Mouse (Mus musculus): ENCODE measurements around the gene Shmt1. TPM values are rescaled to one million over a fixed set of nuclear protein-coding genes. Genes with fewer than 3 reads are reported as not detected.

The Shmt1 gene
- total and polyA plus RNA-seq, 3 experiments = 11.1 to 107 (median 22.2) TPM

DNA sequence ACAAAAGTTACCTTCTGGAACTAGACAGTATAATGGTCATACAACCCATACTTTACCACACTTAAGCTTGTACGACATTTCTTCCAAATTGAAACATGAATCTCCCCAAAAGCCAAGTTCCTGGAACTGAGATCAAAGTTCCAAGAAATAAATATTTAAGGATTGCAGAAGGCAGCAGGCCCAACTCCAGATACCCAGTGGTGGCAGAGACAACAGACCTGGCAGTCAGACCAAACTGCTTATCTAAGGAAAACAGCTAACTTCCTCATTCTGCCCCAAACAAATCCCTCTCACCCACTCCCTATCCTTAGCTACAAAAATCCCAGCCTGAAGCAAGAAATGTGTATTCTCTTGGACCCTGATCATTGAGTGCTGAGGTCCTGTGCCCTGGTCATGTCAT is 36.7 kb downstream of the Shmt1 start:
- TF ChIP-seq TAL1 (conservative IDR thresholded peaks at IDR 0.05; ENCODE audit: low read depth, low read length) = peak; percentile 93
- no peak for TF ChIP-seq GATA1 (IDR thresholded peaks at IDR 0.05; ENCODE audit: borderline replicate concordance, low read length)
- Histone ChIP-seq H3K27me3 (ENCODE audit: insufficient read depth, low read length) (no peaks in the 10 kb centered on the region), H3K4me1 (ENCODE audit: insufficient read depth, low read depth, low read length) (peaks cover 57% of the 10 kb centered on the region), H3K36me3 (replicated peaks) (peaks cover 26% of the 10 kb centered on the region), H3K4me3 (ENCODE audit: low read depth, low read length) (no peak overlapping the region; the same call in 1 of the 2 replicates), H3K9me3 (replicated peaks) (no peaks in the 10 kb centered on the region)
- DNase-seq (ENCODE audit: low spot score) = peak; percentile 63
- ATAC-seq (ENCODE audit: extremely low read depth, insufficient number of reproducible peaks, low FRiP score, poor library complexity, severe bottlenecking) = peak; percentile 51

DNA sequence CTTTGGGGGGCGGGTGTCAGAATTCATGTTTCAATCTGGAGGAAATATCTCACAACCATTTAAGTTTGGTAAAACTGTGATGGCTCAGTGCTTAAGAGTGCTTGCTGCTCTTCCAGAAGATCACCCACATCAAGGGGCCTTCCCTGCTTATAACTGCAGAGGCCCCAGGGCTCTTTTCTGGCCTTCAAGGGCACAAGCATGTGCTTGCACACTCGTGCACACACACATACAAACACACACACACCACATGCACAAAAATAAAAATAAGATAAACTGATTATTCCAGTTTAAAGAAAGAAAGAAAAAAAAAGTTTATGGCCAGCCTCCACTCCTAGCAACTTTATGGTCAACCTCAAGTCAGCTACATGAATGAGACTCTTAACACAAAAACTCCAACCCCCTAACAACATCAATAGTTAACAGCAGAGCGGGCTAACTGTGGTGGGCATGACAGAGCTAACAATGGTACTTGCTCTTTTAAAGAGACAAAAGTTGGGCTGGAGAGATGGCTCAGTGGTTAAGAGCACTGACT is 37.3 kb downstream of the Shmt1 start:
- no peak for ATAC-seq (ENCODE audit: extremely low read depth, insufficient number of reproducible peaks, low FRiP score, poor library complexity, severe bottlenecking)
- no peak overlapping the region; the same call in 1 of the 2 replicates for H3K4me3 ChIP-seq (ENCODE audit: low read depth, low read length)
- TF ChIP-seq GATA1 (IDR thresholded peaks at IDR 0.05; ENCODE audit: borderline replicate concordance, low read length) (no peak), CTCF (IDR thresholded peaks at IDR 0.05; ENCODE audit: low read depth, low read length) (no peak), GATA2 (IDR thresholded peaks at IDR 0.05; ENCODE audit: borderline replicate concordance, low read depth, low read length) (no peak)
- H3K36me3 ChIP-seq (replicated peaks) = peaks cover 20% of the 10 kb centered on the region
- peaks cover 55% of the 10 kb centered on the region for H3K4me1 ChIP-seq (ENCODE audit: insufficient read depth, low read depth, low read length)
- H3K9me3 ChIP-seq (replicated peaks) = no peaks in the 10 kb centered on the region
- DNase-seq (ENCODE audit: low spot score) = no peak
- H3K27me3 ChIP-seq (ENCODE audit: insufficient read depth, low read length) = no peaks in the 10 kb centered on the region

DNA sequence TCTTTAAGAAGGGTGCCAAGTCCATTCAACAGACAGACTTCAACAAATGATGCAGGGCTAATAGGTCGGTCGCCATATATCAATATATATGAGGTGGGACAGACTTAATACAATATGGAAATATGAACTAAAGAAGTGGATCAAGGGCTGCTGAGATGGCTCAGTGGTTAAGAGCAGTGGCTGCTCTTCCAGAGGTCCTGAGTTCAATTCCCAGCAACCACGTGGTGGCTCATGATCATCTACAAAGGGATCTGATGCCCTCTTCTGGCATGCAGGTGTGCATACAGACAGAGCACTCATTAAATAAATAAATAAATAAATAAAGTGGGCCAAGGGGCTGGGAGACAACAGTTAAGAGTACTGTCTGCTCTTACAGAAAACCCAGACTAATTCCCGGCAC is 39.4 kb downstream of the Shmt1 start:
- DNase-seq (ENCODE audit: low spot score) (no peak), ATAC-seq (ENCODE audit: extremely low read depth, insufficient number of reproducible peaks, low FRiP score, poor library complexity, severe bottlenecking) (no peak)
- H3K36me3 ChIP-seq (replicated peaks) = peaks cover 12% of the 10 kb centered on the region
- H3K27me3 ChIP-seq (ENCODE audit: insufficient read depth, low read length) = no peaks in the 10 kb centered on the region
- H3K9me3 ChIP-seq (replicated peaks) = no peaks in the 10 kb centered on the region
- H3K4me1 ChIP-seq (ENCODE audit: insufficient read depth, low read depth, low read length) = peaks cover 55% of the 10 kb centered on the region
- TF ChIP-seq CTCF (IDR thresholded peaks at IDR 0.05; ENCODE audit: low read depth, low read length) (no peak), TAL1 (conservative IDR thresholded peaks at IDR 0.05; ENCODE audit: low read depth, low read length) (no peak), POLR2AphosphoS5 (IDR thresholded peaks at IDR 0.05; ENCODE audit: insufficient replicate concordance, low read depth, low read length) (no peak), GATA1 (IDR thresholded peaks at IDR 0.05; ENCODE audit: borderline replicate concordance, low read length) (no peak), GATA2 (IDR thresholded peaks at IDR 0.05; ENCODE audit: borderline replicate concordance, low read depth, low read length) (no peak)
- no peak overlapping the region for H3K4me3 ChIP-seq (ENCODE audit: low read depth, low read length)

DNA sequence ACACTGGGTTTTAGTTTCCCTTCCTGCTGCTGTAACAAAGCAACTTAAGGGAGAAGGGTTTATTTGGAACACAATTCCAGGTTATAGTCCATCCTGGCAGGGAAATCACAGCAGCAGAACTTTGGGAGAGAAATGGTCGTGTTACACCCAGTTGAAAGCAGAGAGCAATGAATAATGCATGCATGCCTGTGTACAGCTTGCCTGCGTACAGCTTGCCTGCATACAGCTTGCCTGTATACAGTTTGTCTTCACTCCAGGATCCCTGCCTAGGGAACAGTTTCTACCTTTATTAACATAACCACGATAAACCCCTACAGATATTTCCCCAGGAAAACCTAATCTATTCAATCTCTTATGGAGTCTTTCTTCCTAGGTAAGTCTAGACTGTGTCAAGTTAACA is 40.7 kb downstream of the Shmt1 start:
- H3K4me1 ChIP-seq (ENCODE audit: insufficient read depth, low read depth, low read length) = peaks cover 53% of the 10 kb centered on the region
- peaks cover 21% of the 10 kb centered on the region for H3K36me3 ChIP-seq (replicated peaks)
- H3K9me3 ChIP-seq (replicated peaks) = no peaks in the 10 kb centered on the region
- TF ChIP-seq TAL1 (conservative IDR thresholded peaks at IDR 0.05; ENCODE audit: low read depth, low read length) = no peak
- peak; percentile 70; the same call in 1 of the 2 replicates for TF ChIP-seq POLR2AphosphoS5 (IDR thresholded peaks at IDR 0.05; ENCODE audit: insufficient replicate concordance, low read depth, low read length)
- TF ChIP-seq CTCF (IDR thresholded peaks at IDR 0.05; ENCODE audit: low read depth, low read length) = no peak
- no peak for TF ChIP-seq GATA1 (IDR thresholded peaks at IDR 0.05; ENCODE audit: borderline replicate concordance, low read length)
- no peak for TF ChIP-seq GATA2 (IDR thresholded peaks at IDR 0.05; ENCODE audit: borderline replicate concordance, low read depth, low read length)
- ATAC-seq (ENCODE audit: extremely low read depth, insufficient number of reproducible peaks, low FRiP score, poor library complexity, severe bottlenecking) (no peak), DNase-seq (ENCODE audit: low spot score) (no peak)
- no peaks in the 10 kb centered on the region for H3K27me3 ChIP-seq (ENCODE audit: insufficient read depth, low read length)
- H3K4me3 ChIP-seq (ENCODE audit: low read depth, low read length) = 0 out of 2 replicates have a peak overlapping the region, but pooled peaks have one; percentile 30

DNA sequence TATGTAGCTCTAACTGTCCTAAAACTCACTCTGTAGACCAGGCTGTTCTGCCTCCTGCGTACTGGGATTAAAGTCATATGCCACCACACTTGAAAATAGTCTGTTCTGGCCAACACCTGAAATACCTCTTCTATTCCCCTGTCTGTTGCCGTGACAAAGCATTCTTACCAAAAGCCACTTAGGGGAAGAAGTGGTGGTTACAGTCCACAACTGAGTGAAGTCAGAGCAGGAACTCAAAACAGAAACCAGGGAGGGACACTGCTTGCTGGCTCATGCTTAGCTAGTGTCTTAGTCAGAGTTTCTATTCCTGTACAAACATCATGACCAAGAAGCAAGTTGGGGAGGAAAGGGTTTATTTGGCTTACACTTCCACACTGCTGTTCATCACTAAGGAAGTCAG is 42.2 kb downstream of the Shmt1 start:
- Histone ChIP-seq H3K4me3 (ENCODE audit: low read depth, low read length) (no peak overlapping the region), H3K27me3 (ENCODE audit: insufficient read depth, low read length) (no peaks in the 10 kb centered on the region), H3K36me3 (replicated peaks) (peaks cover 33% of the 10 kb centered on the region), H3K9me3 (replicated peaks) (peaks cover 3% of the 10 kb centered on the region; the same call in 1 of the 2 replicates), H3K4me1 (ENCODE audit: insufficient read depth, low read depth, low read length) (peaks cover 41% of the 10 kb centered on the region)
- DNase-seq (ENCODE audit: low spot score) = no peak
- no peak for ATAC-seq (ENCODE audit: extremely low read depth, insufficient number of reproducible peaks, low FRiP score, poor library complexity, severe bottlenecking)
- no peak for TF ChIP-seq TAL1 (conservative IDR thresholded peaks at IDR 0.05; ENCODE audit: low read depth, low read length)

DNA sequence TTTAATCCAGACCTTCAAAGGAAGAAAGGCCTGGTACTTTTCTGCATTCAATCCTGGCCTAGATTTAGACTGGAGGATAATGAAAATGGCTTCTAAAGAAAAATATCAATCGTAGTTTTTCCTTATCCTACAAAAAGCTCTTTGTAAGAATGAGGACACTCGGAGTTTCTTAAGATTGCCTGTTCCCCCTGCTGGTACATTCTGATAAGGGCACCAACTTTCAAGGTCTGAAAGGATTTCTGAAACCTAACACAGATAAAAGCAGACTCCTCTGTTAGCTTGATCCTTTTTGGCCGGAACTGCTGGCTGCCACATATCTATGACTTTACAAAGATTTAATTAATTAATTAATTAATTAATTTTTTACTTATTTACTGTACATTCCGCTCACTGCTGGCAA is 44.5 kb downstream of the Shmt1 start:
- Histone ChIP-seq H3K36me3 (replicated peaks) (peaks cover 51% of the 10 kb centered on the region), H3K27me3 (ENCODE audit: insufficient read depth, low read length) (no peaks in the 10 kb centered on the region), H3K4me3 (ENCODE audit: low read depth, low read length) (no peak overlapping the region), H3K9me3 (replicated peaks) (peaks cover 3% of the 10 kb centered on the region; the same call in 1 of the 2 replicates), H3K4me1 (ENCODE audit: insufficient read depth, low read depth, low read length) (peaks cover 30% of the 10 kb centered on the region)
- DNase-seq (ENCODE audit: low spot score) (no peak), ATAC-seq (ENCODE audit: extremely low read depth, insufficient number of reproducible peaks, low FRiP score, poor library complexity, severe bottlenecking) (no peak)
- TF ChIP-seq CTCF (IDR thresholded peaks at IDR 0.05; ENCODE audit: low read depth, low read length) (no peak), POLR2AphosphoS5 (IDR thresholded peaks at IDR 0.05; ENCODE audit: insufficient replicate concordance, low read depth, low read length) (no peak), GATA1 (IDR thresholded peaks at IDR 0.05; ENCODE audit: borderline replicate concordance, low read length) (no peak), TAL1 (conservative IDR thresholded peaks at IDR 0.05; ENCODE audit: low read depth, low read length) (no peak), GATA2 (IDR thresholded peaks at IDR 0.05; ENCODE audit: borderline replicate concordance, low read depth, low read length) (no peak)

DNA sequence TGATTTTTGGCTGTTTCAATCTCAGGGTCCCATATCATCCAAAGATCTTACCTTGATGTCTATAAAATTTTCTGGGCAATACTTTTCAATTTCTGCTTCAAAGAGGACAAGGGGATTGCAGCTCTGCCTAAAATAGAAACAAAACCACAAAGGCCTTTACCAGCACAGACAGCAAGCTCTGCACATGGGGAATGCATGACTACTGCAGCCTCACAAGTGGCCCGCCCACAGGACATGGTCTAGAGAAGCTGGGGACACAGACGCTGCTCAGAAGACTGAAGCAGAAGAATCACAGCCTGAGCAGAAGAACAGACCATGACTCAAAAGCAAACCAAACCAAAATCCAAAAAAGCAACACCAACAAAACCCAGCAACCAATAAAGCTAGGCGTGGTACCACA is 49.8 kb downstream of the Shmt1 start:
- no peak for TF ChIP-seq POLR2AphosphoS5 (IDR thresholded peaks at IDR 0.05; ENCODE audit: insufficient replicate concordance, low read depth, low read length)
- no peak for TF ChIP-seq TAL1 (conservative IDR thresholded peaks at IDR 0.05; ENCODE audit: low read depth, low read length)
- no peak for TF ChIP-seq GATA2 (IDR thresholded peaks at IDR 0.05; ENCODE audit: borderline replicate concordance, low read depth, low read length)
- no peak for TF ChIP-seq CTCF (IDR thresholded peaks at IDR 0.05; ENCODE audit: low read depth, low read length)
- TF ChIP-seq GATA1 (IDR thresholded peaks at IDR 0.05; ENCODE audit: borderline replicate concordance, low read length) = no peak
- no peaks in the 10 kb centered on the region for H3K27me3 ChIP-seq (ENCODE audit: insufficient read depth, low read length)
- no peak overlapping the region for H3K4me3 ChIP-seq (ENCODE audit: low read depth, low read length)
- H3K9me3 ChIP-seq (replicated peaks) = peaks cover 3% of the 10 kb centered on the region; the same call in 1 of the 2 replicates
- H3K4me1 ChIP-seq (ENCODE audit: insufficient read depth, low read depth, low read length) = peaks cover 2% of the 10 kb centered on the region; the same call in 1 of the 2 replicates
- DNase-seq (ENCODE audit: low spot score) (no peak), ATAC-seq (ENCODE audit: extremely low read depth, insufficient number of reproducible peaks, low FRiP score, poor library complexity, severe bottlenecking) (no peak)
- H3K36me3 ChIP-seq (replicated peaks) = peaks cover 83% of the 10 kb centered on the region
